Mouse (Mus musculus) regulatory T cell (primary cell): ENCODE data around the gene Wipi1.

Source experiments
- in situ Hi-C: fragments of 300-600 bp; cut with MboI, MseI; formaldehyde crosslinking; loops from one replicate; pipeline ENCODE4 v1.15.1; 2025; ENCODE audit warnings: high pct_unique_total_duplicates

The Wipi1 gene

DNA sequence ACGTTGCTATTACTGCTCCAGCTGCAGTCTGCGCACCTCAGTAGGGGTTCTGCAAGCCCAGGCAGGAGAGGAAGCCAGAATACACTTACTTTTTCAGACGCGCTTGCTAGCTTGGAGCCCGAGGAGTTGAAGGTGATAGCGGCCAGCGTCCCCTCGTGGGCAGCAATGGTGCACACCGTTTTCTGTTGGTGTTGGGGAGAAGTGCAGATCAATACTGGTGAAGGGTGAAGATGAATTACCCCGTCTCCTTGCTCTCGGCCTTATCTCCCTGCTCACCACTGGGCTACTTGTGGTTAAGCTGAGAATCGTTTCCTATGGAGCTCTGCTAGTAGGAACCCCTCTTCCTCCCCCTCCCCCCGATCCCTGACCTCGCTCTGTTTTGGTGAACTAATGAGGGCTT lies 27.8 kb downstream of the Wipi1 start:
- in situ Hi-C loops: loop anchor here (5.0 kb wide), 1 partner anchor 272 kb away; no protein-coding TSS in a partner anchor

GRCm38 (mm10) chr11:109579999-109580398 lies 31.8 kb downstream of the Wipi1 start:
- in situ Hi-C loops: loop anchor here (5.0 kb wide), 2 partner anchors 268 to 333 kb away; no protein-coding TSS in a partner anchor

GRCm38 (mm10) chr11:109578536-109578935 lies 33.2 kb downstream of the Wipi1 start:
- in situ Hi-C loops: loop anchor here (5.0 kb wide), 1 partner anchor 331 kb away; no protein-coding TSS in a partner anchor

DNA sequence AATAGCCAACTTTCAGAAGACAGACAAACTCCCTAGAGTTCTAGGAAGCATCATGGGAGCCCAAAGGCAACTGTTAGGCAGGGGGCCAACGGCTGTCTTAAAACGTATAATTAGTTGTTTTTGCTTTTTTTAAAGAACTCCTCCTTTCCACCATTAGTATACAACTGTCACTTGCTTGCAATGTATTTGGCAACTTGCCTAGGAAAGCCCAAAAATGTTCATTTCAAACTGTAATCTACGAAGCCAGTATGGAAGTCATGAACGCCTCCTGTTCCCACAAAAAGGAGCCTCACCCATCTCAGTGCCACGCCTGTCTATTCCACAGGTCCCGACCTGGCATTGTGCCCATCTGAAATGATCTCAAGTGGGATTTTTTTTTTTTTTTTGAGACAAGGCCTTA lies 35.9 kb downstream of the Wipi1 start:
- in situ Hi-C loops: loop anchor here (5.0 kb wide), 1 partner anchor 329 kb away; no protein-coding TSS in a partner anchor

GRCm38 (mm10) chr11:109574604-109575003 lies 37.2 kb downstream of the Wipi1 start:
- in situ Hi-C loops: loop anchor here (5.0 kb wide), 1 partner anchor 327 kb away; no protein-coding TSS in a partner anchor

DNA sequence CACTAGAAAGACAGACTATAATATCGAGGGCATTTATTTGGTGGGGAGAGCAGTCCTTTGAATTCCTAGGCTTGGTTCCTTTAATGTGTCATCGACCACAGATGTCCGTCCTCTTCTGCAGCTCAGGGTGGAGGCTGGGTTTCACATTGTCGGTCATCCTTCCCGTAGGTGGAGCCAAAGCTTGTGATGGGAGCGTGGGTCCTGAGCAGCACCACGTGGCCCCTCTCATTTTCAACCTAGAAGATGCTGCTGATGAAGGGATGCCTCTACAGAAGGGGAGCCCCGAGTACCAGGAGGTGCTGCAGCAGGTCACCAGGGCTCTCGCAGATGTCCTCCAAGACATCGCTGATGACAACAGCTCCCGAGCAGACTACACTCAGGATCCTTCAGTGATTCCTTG lies 39.7 kb downstream of the Wipi1 start:
- in situ Hi-C loops: no loop called here

DNA sequence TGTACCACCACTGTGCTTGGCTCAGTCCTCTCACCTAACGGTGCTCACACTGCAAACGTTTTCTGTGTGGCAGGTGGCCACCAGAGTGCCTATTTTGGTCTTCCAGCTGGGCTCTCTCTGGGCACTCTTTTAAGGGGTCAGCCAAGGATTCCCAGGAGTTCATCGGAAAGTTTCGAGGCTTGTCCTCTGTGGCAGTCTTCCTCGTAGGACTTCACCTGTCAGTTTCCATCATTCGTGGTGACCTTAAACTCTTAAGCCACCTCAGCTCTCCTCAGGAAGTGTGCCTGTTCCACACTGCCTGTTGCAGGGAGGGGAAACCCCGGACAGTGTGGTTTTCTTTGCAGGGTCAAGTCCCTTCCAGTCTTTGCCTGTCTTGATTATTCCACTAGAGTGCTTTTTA lies 42.0 kb downstream of the Wipi1 start:
- in situ Hi-C loops: no loop called here

DNA sequence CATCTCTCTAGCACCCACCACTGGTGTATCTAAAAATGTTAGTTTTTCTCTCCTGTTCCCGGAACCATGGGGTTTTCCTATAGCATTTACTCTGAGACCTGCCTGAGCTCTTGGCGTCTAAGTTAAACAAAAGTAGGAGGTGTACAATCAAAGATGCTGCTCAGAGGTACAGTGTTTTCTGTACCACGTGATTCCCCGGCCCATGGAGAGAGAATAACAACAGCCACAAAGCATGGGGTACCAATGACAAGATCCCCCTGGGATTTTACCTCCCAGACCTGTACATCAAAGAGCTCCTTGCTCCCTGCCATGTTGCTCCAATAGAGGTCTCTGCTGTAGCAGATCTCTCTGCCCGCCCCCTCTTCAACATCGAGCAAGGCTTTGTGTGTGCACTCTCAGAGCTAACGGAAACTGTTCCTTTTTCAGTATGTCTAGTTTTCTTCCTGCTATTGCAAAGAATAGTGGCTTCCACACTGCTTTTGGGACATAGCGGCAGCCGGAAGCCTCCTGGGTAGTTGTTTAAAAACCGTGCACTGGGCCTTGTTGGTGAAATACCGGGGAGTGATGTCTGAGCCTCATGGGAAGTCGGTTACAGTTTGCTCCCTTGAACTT lies 42.7 kb downstream of the Wipi1 start:
- in situ Hi-C loops: no loop called here

DNA sequence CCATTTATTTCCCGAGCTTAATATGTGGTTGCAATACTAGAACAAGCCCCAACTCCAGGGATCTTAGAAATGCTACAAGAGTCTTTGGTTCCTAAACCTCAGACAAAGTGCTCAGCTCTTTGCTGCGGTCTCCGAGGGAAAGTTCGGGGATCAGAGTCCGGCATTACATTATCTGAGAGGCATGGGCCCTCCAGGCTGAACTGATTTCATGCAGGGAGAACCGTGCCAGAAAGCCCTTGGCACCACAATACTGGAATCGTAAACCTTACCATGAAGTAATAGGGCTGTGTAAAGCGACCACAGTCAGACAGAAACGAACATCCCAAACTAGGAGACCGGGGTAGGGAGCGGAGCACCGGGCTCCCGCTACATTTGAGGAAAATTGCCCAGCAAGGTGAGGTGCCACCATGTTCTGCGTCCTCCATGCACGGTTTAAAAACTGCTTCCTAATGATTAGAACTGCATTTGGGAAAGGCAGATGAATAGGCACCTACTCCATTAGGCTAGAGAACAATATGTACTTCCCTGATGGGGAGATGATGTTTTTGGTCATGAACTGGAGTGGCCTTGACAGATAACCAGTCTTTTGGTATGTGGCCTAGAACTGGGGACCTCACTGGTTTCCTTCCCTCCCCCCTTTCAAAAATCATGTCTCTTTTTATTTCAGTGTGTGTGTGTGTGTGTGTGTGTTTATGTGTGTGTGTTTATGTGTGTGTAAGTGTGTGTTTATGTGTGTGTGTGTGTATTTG lies 47.1 kb downstream of the Wipi1 start:
- in situ Hi-C loops: no loop called here

DNA sequence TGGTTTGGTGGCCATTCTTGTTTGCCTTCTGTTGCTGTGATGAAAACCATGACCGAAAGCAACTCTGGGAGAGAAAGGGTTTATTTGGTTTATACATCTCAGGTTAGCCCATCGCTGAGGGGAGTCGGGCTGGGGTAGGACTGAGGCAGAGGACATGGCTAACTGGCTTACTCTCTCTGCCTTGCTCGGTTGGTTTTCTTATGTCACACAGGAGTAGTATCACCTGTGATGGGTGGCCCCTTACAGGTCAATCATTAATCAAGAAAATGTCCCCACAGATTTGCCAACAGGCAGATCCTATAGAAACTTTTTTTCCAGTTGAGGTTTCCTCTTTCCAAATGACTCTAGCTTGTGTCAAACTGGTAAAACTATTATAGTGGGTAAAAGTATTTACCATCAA lies 48.1 kb downstream of the Wipi1 start:
- in situ Hi-C loops: no loop called here

DNA sequence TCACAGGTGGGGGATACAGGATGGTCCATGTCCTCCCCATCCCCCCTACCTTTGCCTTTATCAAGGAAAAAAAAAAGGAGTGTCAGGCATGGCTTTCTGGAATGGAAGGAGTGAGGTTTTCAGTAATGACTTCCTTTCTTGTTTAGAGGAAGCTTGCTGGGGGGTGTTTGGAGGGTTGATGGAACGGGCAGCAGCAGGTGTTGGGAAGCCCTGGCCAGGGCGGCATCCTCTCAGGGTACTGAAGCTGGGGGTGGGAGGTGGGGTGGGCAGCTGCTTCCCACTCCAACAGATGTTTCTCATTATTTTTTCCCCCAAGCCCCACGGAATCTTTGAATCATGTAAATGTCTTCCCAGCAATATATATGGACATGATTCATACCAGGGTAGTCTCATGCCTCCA lies 50.3 kb downstream of the Wipi1 start:
- in situ Hi-C loops: no loop called here

- in situ Hi-C loops: no loop called here
Observed at GRCm38 (mm10) chr11:109560793-109561257, 50.9 kb downstream of the Wipi1 start.

DNA sequence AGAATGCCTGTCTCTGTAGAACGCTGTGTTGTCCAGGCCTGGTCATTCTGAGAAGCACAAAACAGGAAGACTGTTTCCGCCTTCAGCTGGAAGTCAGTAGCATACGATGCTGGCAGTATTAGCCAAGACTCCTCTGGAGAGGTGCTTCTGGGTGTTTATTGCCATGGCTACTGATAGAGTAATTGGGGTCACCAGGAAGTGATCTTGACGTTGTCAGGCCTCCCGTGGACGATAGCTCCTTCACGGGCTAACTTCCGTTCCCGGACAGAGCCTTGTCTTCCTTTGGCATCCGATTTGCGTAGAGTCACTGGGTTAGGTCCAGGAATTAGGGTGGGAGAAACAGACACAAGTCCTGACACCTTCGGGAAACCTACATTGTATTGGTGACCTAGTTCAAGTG lies 52.5 kb downstream of the Wipi1 start:
- in situ Hi-C loops: no loop called here

- in situ Hi-C loops: no loop called here
Observed at GRCm38 (mm10) chr11:109557419-109557818, 54.3 kb downstream of the Wipi1 start.

GRCm38 (mm10) chr11:109556130-109556529 lies 55.6 kb downstream of the Wipi1 start:
- in situ Hi-C loops: no loop called here

DNA sequence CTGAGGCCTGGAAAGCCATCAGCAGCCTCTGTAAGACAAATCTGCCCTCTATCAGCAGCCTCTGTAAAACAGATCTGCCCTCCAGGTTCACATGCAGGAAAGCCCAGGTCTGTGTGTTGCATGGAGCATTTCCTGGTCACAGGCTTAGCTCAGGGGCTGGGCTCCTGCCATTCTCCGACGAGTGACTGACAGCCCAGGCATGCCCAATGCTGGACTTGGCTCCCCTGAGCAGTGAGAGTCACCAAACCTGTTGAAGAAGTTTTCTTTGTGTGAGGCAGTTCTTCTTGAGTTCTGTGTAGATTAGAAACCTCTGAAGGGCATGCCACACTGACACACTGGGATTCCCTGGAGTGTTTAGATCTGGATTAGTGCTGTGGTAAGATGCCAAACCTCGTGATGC lies 57.3 kb downstream of the Wipi1 start:
- in situ Hi-C loops: no loop called here

- in situ Hi-C loops: no loop called here
Observed at GRCm38 (mm10) chr11:109553921-109554320, 57.8 kb downstream of the Wipi1 start.

- in situ Hi-C loops: no loop called here
Observed at GRCm38 (mm10) chr11:109549599-109550290, 62.0 kb downstream of the Wipi1 start.

DNA sequence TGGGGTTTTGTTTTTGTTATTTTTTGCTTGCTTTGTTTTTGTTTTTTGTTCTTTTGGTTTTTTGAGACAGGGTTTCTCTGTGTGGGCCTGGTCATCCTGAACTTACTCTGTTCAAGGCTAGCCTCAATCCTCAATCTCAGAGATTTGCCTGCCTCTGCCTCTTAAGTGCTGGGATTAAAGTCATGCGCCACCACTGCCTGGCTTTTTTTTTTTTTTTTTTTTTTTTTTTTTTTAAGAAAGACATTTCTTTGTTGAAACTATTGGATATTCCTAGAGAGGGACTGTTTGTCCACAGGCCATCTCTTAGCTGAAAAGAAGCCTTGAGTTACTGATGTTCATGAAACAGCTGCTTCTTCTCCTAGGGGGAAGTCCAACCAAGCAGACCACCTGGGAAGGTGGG lies 64.1 kb downstream of the Wipi1 start:
- in situ Hi-C loops: no loop called here

- in situ Hi-C loops: no loop called here
Observed at GRCm38 (mm10) chr11:109546305-109547001, 65.3 kb downstream of the Wipi1 start.

DNA sequence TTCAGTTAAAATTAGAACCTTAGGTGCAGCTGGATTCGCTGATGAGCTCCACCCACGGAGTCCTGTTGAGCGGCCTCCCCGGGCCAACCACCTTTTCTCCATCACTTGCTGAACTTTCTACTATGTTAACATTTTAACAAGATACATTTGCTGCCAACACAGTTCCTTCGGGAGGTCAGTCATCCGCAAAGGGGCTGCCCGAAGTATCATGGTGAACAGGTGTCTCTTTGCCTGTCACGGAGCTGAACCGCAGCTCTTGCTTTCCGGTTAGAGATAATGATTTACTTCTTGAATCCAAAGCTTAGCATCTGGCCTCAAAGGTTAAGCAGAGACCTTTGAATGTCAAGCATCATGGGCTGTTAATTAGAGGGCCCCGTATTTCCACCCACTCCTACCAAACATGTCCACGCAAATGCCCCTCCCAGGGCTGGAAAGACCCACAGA lies 66.0 kb downstream of the Wipi1 start:
- in situ Hi-C loops: no loop called here

DNA sequence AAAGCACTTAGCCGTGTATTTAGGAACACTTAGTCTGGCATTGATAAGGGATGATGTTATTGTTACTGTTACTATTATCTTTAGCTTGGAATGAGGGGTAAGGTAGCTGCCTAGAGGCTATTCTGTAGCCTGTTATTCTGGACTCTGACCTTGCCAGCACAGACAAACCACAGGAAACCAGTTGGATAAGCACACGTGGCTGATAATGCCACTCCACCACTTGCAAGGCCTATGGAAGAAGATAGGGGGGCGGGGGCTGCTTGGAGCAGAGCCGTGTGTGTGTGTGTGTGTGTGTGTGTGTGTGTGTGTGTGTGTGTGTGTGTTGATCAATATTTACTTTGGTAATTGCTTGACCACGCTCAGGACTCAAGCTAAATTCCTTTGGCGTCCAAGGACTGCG lies 66.5 kb downstream of the Wipi1 start:
- in situ Hi-C loops: no loop called here
